Mouse (Mus musculus) testis, adult 2 months (tissue): ENCODE data around the gene Plcb4. TPM values are rescaled to one million over a fixed set of nuclear protein-coding genes. Genes with fewer than 3 reads are reported as not detected.

Experiments used
- H3K27ac ChIP-seq: fragments of 200-500 bp; 2 replicates; pipeline ENCODE4 v1.5.1; 2012; ENCODE audit warnings: low read depth, low read length; ENCODE audit not compliant: control insufficient read depth, insufficient read depth
- H3K27me3 ChIP-seq: fragments of 200-500 bp; 2 replicates; pipeline ENCODE4 v1.6.1; 2012; ENCODE audit warnings: mild to moderate bottlenecking, low read length, moderate library complexity; ENCODE audit not compliant: control insufficient read depth, insufficient read depth
- H3K36me3 ChIP-seq: fragments of 200-500 bp; 2 replicates; pipeline ENCODE4 v1.6.1; 2012; ENCODE audit warnings: mild to moderate bottlenecking, low read length; ENCODE audit not compliant: control insufficient read depth, insufficient read depth
- H3K4me1 ChIP-seq: fragments of 200-500 bp; 2 replicates; pipeline ENCODE4 v1.6.1; 2012; ENCODE audit warnings: low read length; ENCODE audit not compliant: control insufficient read depth, insufficient read depth
- H3K4me3 ChIP-seq: fragments of 200-500 bp; 2 replicates; pipeline ENCODE4 v1.5.1; 2012; ENCODE audit warnings: low read depth, mild to moderate bottlenecking, low read length, moderate library complexity, mixed read lengths; ENCODE audit not compliant: control insufficient read depth
- CTCF ChIP-seq: fragments of 200-500 bp; IDR thresholded peaks from 2 replicates; pipeline ENCODE4 v1.5.1; 2012; ENCODE audit warnings: low read depth, mild to moderate bottlenecking, inconsistent platforms, low read length, moderate library complexity; ENCODE audit not compliant: control insufficient read depth, insufficient read depth, insufficient replicate concordance
- POLR2A ChIP-seq: fragments of 200-500 bp; IDR thresholded peaks from 2 replicates; pipeline ENCODE4 v1.6.1; 2012; ENCODE audit warnings: low read depth, mild to moderate bottlenecking, inconsistent platforms, low read length, moderate library complexity; ENCODE audit not compliant: control insufficient read depth
- polyA plus RNA-seq: library from polyadenylated mRNA; depleted of rRNA; stranded (reverse); fragments of >200 nt; gene quantifications from 2 replicates; pipeline ENCODE4 v1.2.3, GENCODE M21; 2012

Plcb4 gene
- polyA plus RNA-seq, 1 experiment: 12.3 TPM

GRCm38 (mm10) chr2:135998886-135999285 lies 340.1 kb downstream of the Plcb4 start:
- no peaks in the 10 kb centered on the region for H3K4me1 ChIP-seq
- H3K4me3 ChIP-seq: no peak overlapping the region
- H3K27me3 ChIP-seq: no peaks in the 10 kb centered on the region
- H3K27ac ChIP-seq: no peak overlapping the region
- no peak for TF ChIP-seq POLR2A
- no peak for TF ChIP-seq CTCF
- H3K36me3 ChIP-seq: no peaks in the 10 kb centered on the region

- Histone ChIP-seq H3K4me3 (no peak overlapping the region), H3K27ac (no peak overlapping the region), H3K4me1 (no peaks in the 10 kb centered on the region), H3K27me3 (no peaks in the 10 kb centered on the region), H3K36me3 (no peaks in the 10 kb centered on the region)
- TF ChIP-seq POLR2A (no peak), CTCF (no peak)
Observed at GRCm38 (mm10) chr2:135999361-135999760, 340.6 kb downstream of the Plcb4 start.

GRCm38 (mm10) chr2:136000933-136001332 lies 342.1 kb downstream of the Plcb4 start:
- Histone ChIP-seq H3K4me3 (no peak overlapping the region), H3K27me3 (no peaks in the 10 kb centered on the region), H3K36me3 (no peaks in the 10 kb centered on the region), H3K4me1 (no peaks in the 10 kb centered on the region), H3K27ac (no peak overlapping the region)
- no peak for TF ChIP-seq CTCF
- no peak for TF ChIP-seq POLR2A

- Histone ChIP-seq H3K36me3 (no peaks in the 10 kb centered on the region), H3K4me1 (no peaks in the 10 kb centered on the region), H3K4me3 (no peak overlapping the region), H3K27me3 (no peaks in the 10 kb centered on the region), H3K27ac (no peak overlapping the region)
- no peak for TF ChIP-seq CTCF
Observed at GRCm38 (mm10) chr2:136002118-136002517, 343.3 kb downstream of the Plcb4 start.

- Histone ChIP-seq H3K27ac (no peak overlapping the region), H3K36me3 (no peaks in the 10 kb centered on the region), H3K27me3 (no peaks in the 10 kb centered on the region), H3K4me3 (no peak overlapping the region), H3K4me1 (no peaks in the 10 kb centered on the region)
- no peak for TF ChIP-seq POLR2A
- TF ChIP-seq CTCF: no peak
Observed at GRCm38 (mm10) chr2:136003836-136004235, 345.0 kb downstream of the Plcb4 start.

GRCm38 (mm10) chr2:136006280-136006679 lies 347.5 kb downstream of the Plcb4 start:
- no peak for TF ChIP-seq POLR2A
- no peak for TF ChIP-seq CTCF
- no peak overlapping the region for H3K27ac ChIP-seq
- H3K36me3 ChIP-seq: no peaks in the 10 kb centered on the region
- no peaks in the 10 kb centered on the region for H3K27me3 ChIP-seq
- no peaks in the 10 kb centered on the region for H3K4me1 ChIP-seq
- no peak overlapping the region for H3K4me3 ChIP-seq

GRCm38 (mm10) chr2:136012759-136013158 lies 353.9 kb downstream of the Plcb4 start:
- Histone ChIP-seq H3K27ac (no peak overlapping the region), H3K36me3 (no peaks in the 10 kb centered on the region), H3K4me1 (no peaks in the 10 kb centered on the region), H3K4me3 (no peak overlapping the region), H3K27me3 (no peaks in the 10 kb centered on the region)
- TF ChIP-seq CTCF: no peak
- no peak for TF ChIP-seq POLR2A

GRCm38 (mm10) chr2:136048464-136048863 lies 389.7 kb downstream of the Plcb4 start:
- Histone ChIP-seq H3K36me3 (no peaks in the 10 kb centered on the region), H3K4me3 (no peak overlapping the region), H3K27me3 (no peaks in the 10 kb centered on the region), H3K4me1 (peaks cover 6% of the 10 kb centered on the region), H3K27ac (no peak overlapping the region)
- TF ChIP-seq POLR2A: no peak
- TF ChIP-seq CTCF: no peak
